Mouse (Mus musculus): ENCODE results near the gene Yy2.

Gene Yy2

GRCm38 (mm10) chrX:157568840-157569239, at the start of gene Yy2:
Yy2 (minus strand) TSS chrX:157568985.
- no peak for DNase-seq

- peak in 1 of 2 experiments; percentile 8 for DNase-seq
Observed at GRCm38 (mm10) chrX:157612894-157613293, 44.1 kb upstream of the Yy2 start.

- peak; percentile 47 to 60 for DNase-seq
Observed at GRCm38 (mm10) chrX:157601450-157601849, 32.7 kb upstream of the Yy2 start.

- DNase-seq, result peak; percentile 67 to 75
Observed at GRCm38 (mm10) chrX:157598186-157598996, 29.6 kb upstream of the Yy2 start, which contains the start of gene Mbtps2. Mbtps2 (minus strand) TSS chrX:157598715.

GRCm38 (mm10) chrX:157597585-157598185, 28.9 kb upstream of the Yy2 start:
- DNase-seq, result no peak

GRCm38 (mm10) chrX:157596802-157597201, 28.0 kb upstream of the Yy2 start:
- no peak for DNase-seq

- no peak for DNase-seq
Observed at GRCm38 (mm10) chrX:157595927-157596326, 27.1 kb upstream of the Yy2 start.

- DNase-seq, result no peak
Observed at GRCm38 (mm10) chrX:157594606-157595005, 25.8 kb upstream of the Yy2 start.

- peak; percentile 16 to 33 for DNase-seq
Observed at GRCm38 (mm10) chrX:157587001-157587400, 18.2 kb upstream of the Yy2 start.

- DNase-seq, result peak; percentile 60 to 72
Observed at GRCm38 (mm10) chrX:157586397-157586796, 17.6 kb upstream of the Yy2 start.

- DNase-seq, result no peak
Observed at GRCm38 (mm10) chrX:157579108-157579614, 10.4 kb upstream of the Yy2 start.

- DNase-seq, result no peak
Observed at GRCm38 (mm10) chrX:157574683-157575082, 5.9 kb upstream of the Yy2 start.

GRCm38 (mm10) chrX:157563794-157564193, 5.0 kb downstream of the Yy2 start:
- no peak for DNase-seq

- DNase-seq, result no peak
Observed at GRCm38 (mm10) chrX:157547082-157547481, 21.7 kb downstream of the Yy2 start.

Measured in cerebellum, adult 18-20 months (tissue).